Mouse (Mus musculus) thymus, adult 2 months (tissue): Measurements from ENCODE around the gene Gm9195.

ENCODE experiments used
- CTCF ChIP-seq: fragments of 200-500 bp; IDR thresholded peaks from 2 replicates; pipeline ENCODE4 v1.5.1; 2012; ENCODE audit warnings: mild to moderate bottlenecking, control low read depth, low read length, moderate library complexity, borderline replicate concordance; ENCODE audit not compliant: control insufficient read depth, poor library complexity, insufficient read depth; ENCODE audit errors: extremely low read depth
- POLR2A ChIP-seq: fragments of 200-500 bp; IDR thresholded peaks from 2 replicates; pipeline ENCODE4 v1.6.1; 2012; ENCODE audit warnings: mild to moderate bottlenecking, low read length, control low read depth, moderate library complexity; ENCODE audit not compliant: control insufficient read depth, poor library complexity, insufficient read depth; ENCODE audit errors: extremely low read depth

DNA sequence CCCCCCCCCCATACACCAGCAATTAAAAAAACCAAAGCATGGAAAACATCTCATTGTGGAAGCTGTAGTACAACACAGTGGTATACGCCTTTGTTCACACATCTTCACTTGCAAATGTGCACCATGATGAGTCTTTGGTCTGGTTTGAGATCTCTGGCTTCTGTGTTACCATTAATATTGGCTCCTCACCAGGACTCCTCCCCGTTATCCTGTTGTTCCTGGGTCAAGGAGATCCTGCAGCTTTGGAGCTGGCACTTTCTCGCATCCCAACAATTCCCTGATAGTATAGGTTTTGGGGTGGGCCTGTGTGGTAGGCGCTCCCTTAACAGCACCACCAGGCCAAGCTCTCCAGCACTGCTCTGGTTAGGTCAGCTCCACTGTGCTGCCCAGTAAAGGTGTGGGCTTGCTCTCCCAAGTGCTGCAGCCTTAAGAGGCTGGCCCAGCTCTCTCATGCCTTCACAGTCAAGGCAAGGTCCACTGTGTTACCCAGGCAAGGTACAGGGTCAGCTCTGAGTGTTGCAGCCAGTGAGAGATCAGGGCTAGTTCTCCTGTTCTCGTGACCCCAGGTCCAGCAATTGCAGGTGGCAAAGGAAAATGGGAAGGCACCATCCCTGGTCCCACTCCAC lies 44.9 kb upstream of the Gm9195 start:
- TF ChIP-seq CTCF: no peak
- no peak for TF ChIP-seq POLR2A
